Comparison of ENCODE assay signal across 31 mouse cellular contexts in the genomic region with DNA sequence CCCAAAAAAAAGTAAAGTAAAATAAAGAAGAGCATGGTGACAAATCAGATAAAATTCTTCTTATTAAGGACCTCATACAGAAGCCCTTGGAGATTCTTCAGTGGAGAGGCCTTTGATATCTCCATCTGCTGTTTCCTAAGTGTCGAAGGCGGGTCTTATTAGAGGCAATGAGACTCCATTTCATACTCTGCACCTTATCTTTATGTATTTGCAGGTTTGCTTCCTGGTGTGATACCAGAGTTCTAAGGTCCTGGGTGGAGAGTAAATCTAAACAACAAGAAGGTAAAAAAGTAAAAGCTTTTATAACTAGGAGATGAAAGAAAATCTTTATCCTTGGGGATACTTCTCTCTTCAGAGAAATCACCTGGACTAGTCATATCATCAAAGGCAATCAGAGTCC.
"Had no signal": no experiment of that assay in that cellular context is flagged by ENCODE, and none has a peak within 500 bp of the region (broad histone marks: within the 10 kb centered on the region; RNA-seq: fewer than 3 reads in every experiment).

No protein-coding gene starts in this region.

- H3K9me3 ChIP-seq: limb, embryonic 10.5 days; limb, embryonic 15.5 days; liver, embryonic 12.5 days; liver, embryonic 13.5 days; liver, embryonic 15.5 days; lung, embryonic 15.5 days; megakaryocyte, embryonic 14.5 days; midbrain, embryonic 10.5 days; midbrain, embryonic 12.5 days; midbrain, embryonic 13.5 days had no signal

- H3K27me3 ChIP-seq: limb, embryonic 12.5 days; limb, embryonic 13.5 days; limb, embryonic 15.5 days; liver, embryonic 12.5 days; liver, embryonic 13.5 days; liver, embryonic 15.5 days; lung, embryonic 15.5 days; megakaryocyte, embryonic 14.5 days; midbrain, embryonic 12.5 days; midbrain, embryonic 13.5 days; midbrain, embryonic 15.5 days had no signal

- DNase-seq: left cerebral cortex, postnatal 4 days; liver; liver, embryonic 13.5 days; liver, postnatal 0 days; lung, adult 18-20 months; lung, adult 2 months; lung, embryonic 14.5 days; lung, postnatal 10 days; lung, postnatal 14 days; lung, postnatal 36 days; lung, postnatal 4 days; midbrain, embryonic 14.5 days had no signal

- H3K27ac ChIP-seq: limb, embryonic 10.5 days; limb, embryonic 12.5 days; limb, embryonic 13.5 days; limb, embryonic 15.5 days; liver, embryonic 12.5 days; liver, embryonic 13.5 days; liver, embryonic 14.5 days; liver, embryonic 15.5 days; lung, embryonic 15.5 days; macrophage; midbrain, embryonic 10.5 days; midbrain, embryonic 12.5 days; midbrain, embryonic 13.5 days; midbrain, embryonic 15.5 days had no signal

- H3K4me3 ChIP-seq: limb, embryonic 10.5 days; limb, embryonic 12.5 days; limb, embryonic 13.5 days; limb, embryonic 15.5 days; liver, embryonic 12.5 days; liver, embryonic 13.5 days; liver, embryonic 15.5 days; lung, embryonic 15.5 days; megakaryocyte, embryonic 14.5 days; midbrain, embryonic 10.5 days; midbrain, embryonic 12.5 days; midbrain, embryonic 13.5 days; midbrain, embryonic 15.5 days; myocyte had no signal

- H3K36me3 ChIP-seq: limb, embryonic 10.5 days; limb, embryonic 12.5 days; limb, embryonic 13.5 days; limb, embryonic 15.5 days; liver, embryonic 12.5 days; liver, embryonic 13.5 days; liver, embryonic 15.5 days; lung, embryonic 15.5 days; midbrain, embryonic 10.5 days; midbrain, embryonic 12.5 days; midbrain, embryonic 13.5 days; midbrain, embryonic 15.5 days had no signal

- H3K9ac ChIP-seq: limb, embryonic 12.5 days; limb, embryonic 13.5 days; limb, embryonic 15.5 days; liver, embryonic 12.5 days; liver, embryonic 13.5 days; liver, embryonic 14.5 days; liver, embryonic 15.5 days; liver, postnatal 0 days; lung, embryonic 14.5 days; lung, embryonic 15.5 days; midbrain, embryonic 12.5 days; midbrain, embryonic 13.5 days; midbrain, embryonic 15.5 days had no signal

- H3K4me2 ChIP-seq: limb, embryonic 12.5 days; limb, embryonic 13.5 days; limb, embryonic 15.5 days; liver, embryonic 11.5 days; liver, embryonic 12.5 days; liver, embryonic 13.5 days; liver, embryonic 15.5 days; lung, embryonic 14.5 days; lung, embryonic 15.5 days; midbrain, embryonic 11.5 days; midbrain, embryonic 12.5 days; midbrain, embryonic 13.5 days; midbrain, embryonic 15.5 days had no signal

- ATAC-seq: liver, embryonic 12.5 days; liver, postnatal 0 days; lung, postnatal 0 days; midbrain, embryonic 13.5 days; midbrain, embryonic 15.5 days; midbrain, embryonic 16.5 days had no signal

- H3K4me1 ChIP-seq: limb, embryonic 10.5 days; limb, embryonic 12.5 days; limb, embryonic 13.5 days; limb, embryonic 15.5 days; liver, embryonic 12.5 days; liver, embryonic 13.5 days; liver, embryonic 15.5 days; lung, embryonic 15.5 days; megakaryocyte, embryonic 14.5 days; midbrain, embryonic 10.5 days; midbrain, embryonic 12.5 days; midbrain, embryonic 13.5 days; midbrain, embryonic 15.5 days had no signal
